Mouse (Mus musculus): Measurements from ENCODE around the gene Magi1.

The Magi1 gene

GRCm38 (mm10) chr6:93985111-93985510 is 298.6 kb downstream of the Magi1 start:
- no peak for DNase-seq (ENCODE audit: low read depth, low spot score)

GRCm38 (mm10) chr6:93983551-93983950 is 300.2 kb downstream of the Magi1 start:
- DNase-seq (ENCODE audit: low read depth, low spot score) = no peak

GRCm38 (mm10) chr6:93981211-93981610 is 302.5 kb downstream of the Magi1 start:
- no peak for DNase-seq (ENCODE audit: low read depth, low spot score)

- DNase-seq (ENCODE audit: low read depth, low spot score) = no peak
These were observed 304.5 kb downstream of the Magi1 start for GRCm38 (mm10) chr6:93979241-93979640.

- no peak for DNase-seq (ENCODE audit: low read depth, low spot score)
These were observed 315.0 kb downstream of the Magi1 start for GRCm38 (mm10) chr6:93968721-93969120.

- DNase-seq (ENCODE audit: low read depth, low spot score) = no peak
These were observed 320.9 kb downstream of the Magi1 start for GRCm38 (mm10) chr6:93962757-93963336.

GRCm38 (mm10) chr6:93961782-93962181 is 321.9 kb downstream of the Magi1 start:
- no peak for DNase-seq (ENCODE audit: low read depth, low spot score)

GRCm38 (mm10) chr6:93957172-93957571 is 326.5 kb downstream of the Magi1 start:
- DNase-seq (ENCODE audit: low read depth, low spot score) = no peak

GRCm38 (mm10) chr6:93946612-93947011 is 337.1 kb downstream of the Magi1 start:
- DNase-seq (ENCODE audit: low read depth, low spot score) = no peak

- DNase-seq (ENCODE audit: low read depth, low spot score) = no peak
These were observed 347.4 kb downstream of the Magi1 start for GRCm38 (mm10) chr6:93936359-93936758.

- no peak for DNase-seq (ENCODE audit: low read depth, low spot score)
These were observed 347.9 kb downstream of the Magi1 start for GRCm38 (mm10) chr6:93935793-93936192.

GRCm38 (mm10) chr6:93934700-93935099 is 349.0 kb downstream of the Magi1 start:
- DNase-seq (ENCODE audit: low read depth, low spot score) = no peak

- DNase-seq (ENCODE audit: low read depth, low spot score) = no peak
These were observed 359.1 kb downstream of the Magi1 start for GRCm38 (mm10) chr6:93924568-93924967.

- DNase-seq (ENCODE audit: low read depth, low spot score) = no peak
These were observed 359.7 kb downstream of the Magi1 start for GRCm38 (mm10) chr6:93923972-93924371.

- no peak for DNase-seq (ENCODE audit: low read depth, low spot score)
These were observed 360.4 kb downstream of the Magi1 start for GRCm38 (mm10) chr6:93923351-93923750.

GRCm38 (mm10) chr6:93922931-93923330 is 360.8 kb downstream of the Magi1 start:
- DNase-seq (ENCODE audit: low read depth, low spot score) = no peak

- no peak for DNase-seq (ENCODE audit: low read depth, low spot score)
These were observed 370.4 kb downstream of the Magi1 start for GRCm38 (mm10) chr6:93913226-93913861.

GRCm38 (mm10) chr6:93912582-93913225 is 371.0 kb downstream of the Magi1 start:
- DNase-seq (ENCODE audit: low read depth, low spot score) = no peak

- no peak for DNase-seq (ENCODE audit: low read depth, low spot score)
These were observed 371.6 kb downstream of the Magi1 start for GRCm38 (mm10) chr6:93912003-93912581.

- no peak for DNase-seq (ENCODE audit: low read depth, low spot score)
These were observed 372.3 kb downstream of the Magi1 start for GRCm38 (mm10) chr6:93911420-93911819.

- no peak for DNase-seq (ENCODE audit: low read depth, low spot score)
These were observed 373.7 kb downstream of the Magi1 start for GRCm38 (mm10) chr6:93909976-93910375.

GRCm38 (mm10) chr6:93904987-93905386 is 378.7 kb downstream of the Magi1 start:
- DNase-seq (ENCODE audit: low read depth, low spot score) = no peak

GRCm38 (mm10) chr6:93902239-93902638 is 381.5 kb downstream of the Magi1 start:
- no peak for DNase-seq (ENCODE audit: low read depth, low spot score)

All from CD4-positive, CD25-positive, alpha-beta regulatory T cell, adult 2 months (primary cell).